Mouse (Mus musculus): ENCODE measurements around the gene Nr1d2.
"Not testable (repeated sequence)": the region's sequence is repeated elsewhere in the genome, so short reads cannot be mapped to it uniquely, and the experiment has no call there.

The Nr1d2 gene

GRCm38 (mm10) chr14:18231866-18232265, 7.1 kb downstream of the Nr1d2 start:
- DNase-seq, result not testable (repeated sequence)

GRCm38 (mm10) chr14:18229751-18230150, 9.2 kb downstream of the Nr1d2 start:
- not testable (repeated sequence) for DNase-seq

- not testable (repeated sequence) for DNase-seq
These were observed 12.7 kb downstream of the Nr1d2 start for GRCm38 (mm10) chr14:18226181-18226580.

DNA sequence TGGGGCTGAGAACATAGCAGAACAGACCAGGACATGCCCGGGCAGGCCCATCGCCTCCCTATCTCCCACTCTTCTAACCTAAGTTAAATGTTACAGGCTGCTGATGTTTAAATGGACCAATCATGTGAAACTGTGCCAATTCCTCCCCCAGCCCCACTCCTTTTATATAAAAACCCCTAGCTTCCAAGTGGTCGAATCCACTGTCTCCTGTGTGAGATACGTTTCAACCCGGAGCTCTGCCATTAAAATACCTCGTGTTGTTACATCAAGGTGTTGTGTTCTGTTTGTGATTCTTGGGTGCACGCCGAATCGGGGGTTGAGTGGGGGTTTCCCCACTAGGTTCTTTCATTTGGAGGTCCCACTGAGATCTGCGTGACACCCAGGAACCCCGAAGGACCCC, 13.5 kb downstream of the Nr1d2 start:
- not testable (repeated sequence) for DNase-seq

- DNase-seq, result no peak
These were observed 16.9 kb downstream of the Nr1d2 start for GRCm38 (mm10) chr14:18221977-18222376.

DNA sequence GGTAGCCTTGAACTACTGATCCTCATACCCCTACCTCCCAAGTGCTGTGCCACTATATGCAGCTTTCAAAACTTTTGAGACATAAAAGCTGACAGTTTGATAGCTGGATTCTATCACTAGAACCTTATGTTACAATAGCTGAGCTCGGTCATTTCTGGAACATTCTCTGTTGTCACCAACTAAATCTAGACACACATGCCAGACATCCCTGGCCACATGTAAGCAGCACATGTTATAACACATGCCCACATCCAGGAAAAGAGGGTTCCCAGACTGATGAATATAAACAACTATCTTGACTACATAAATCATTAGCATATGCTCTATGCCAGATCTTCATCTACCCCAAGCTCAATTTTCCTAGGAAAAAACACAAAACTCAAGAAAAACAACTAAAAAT, 21.8 kb downstream of the Nr1d2 start:
- no peak for DNase-seq

GRCm38 (mm10) chr14:18216428-18216827, 22.5 kb downstream of the Nr1d2 start:
- no peak for DNase-seq

DNA sequence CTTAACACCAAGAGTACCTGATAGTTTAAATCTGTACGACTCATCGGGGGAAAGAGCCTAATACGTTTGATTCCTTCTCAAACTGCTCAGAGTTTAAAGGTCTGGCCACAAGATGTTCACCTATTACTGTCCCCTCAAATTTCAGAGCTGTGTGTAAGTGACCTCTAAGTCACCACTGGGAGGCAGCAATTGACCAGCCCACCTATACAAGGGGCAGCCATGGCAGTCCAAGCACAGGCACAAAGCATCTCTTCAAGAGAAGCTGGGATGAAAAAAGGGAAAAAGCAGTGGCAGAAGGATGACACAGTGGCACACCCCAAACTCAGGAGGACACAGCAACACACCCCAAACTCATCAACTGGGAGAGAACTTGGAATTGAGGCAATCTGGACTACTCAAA, 28.1 kb downstream of the Nr1d2 start:
- DNase-seq, result peak; percentile 27 to 32

DNA sequence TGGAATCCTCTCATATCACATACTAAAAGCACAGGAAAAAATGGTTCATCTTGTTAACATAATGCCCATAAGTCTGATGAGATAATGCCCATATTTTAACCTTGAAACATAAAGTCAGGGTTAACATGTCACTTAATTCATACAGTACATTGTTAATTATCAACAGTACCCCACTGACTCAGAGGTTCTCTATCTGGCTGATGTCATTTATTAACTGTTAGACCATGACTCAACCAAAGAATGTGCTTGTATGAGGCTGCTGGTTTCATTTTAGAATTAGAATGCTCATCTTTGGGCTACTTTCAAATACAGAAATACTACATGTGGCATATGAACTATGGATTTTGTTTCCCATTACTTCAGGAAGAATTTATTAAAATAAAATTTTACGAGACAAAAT, 34.6 kb downstream of the Nr1d2 start:
- not testable (repeated sequence) for DNase-seq

DNA sequence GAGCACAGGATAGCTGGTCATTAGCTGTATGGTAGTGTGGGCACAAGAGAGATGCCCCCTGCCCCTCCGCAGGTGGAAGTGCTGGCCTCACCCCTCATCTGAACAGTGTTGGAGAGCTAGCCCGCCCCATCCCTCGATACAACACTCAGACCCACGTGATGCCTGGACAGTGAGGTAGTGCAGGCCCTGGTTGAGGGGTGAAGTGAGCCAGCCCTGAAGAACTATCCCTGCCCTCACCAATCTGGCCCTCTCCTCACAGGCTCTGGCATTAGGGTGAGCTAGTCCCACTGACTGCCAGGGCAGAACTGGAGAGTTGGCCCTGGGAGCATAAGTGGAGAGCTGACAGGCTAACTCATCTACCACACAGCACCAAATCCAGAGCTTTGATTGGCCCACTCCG, 37.5 kb downstream of the Nr1d2 start:
- DNase-seq, result no peak

- DNase-seq, result peak in 1 of 2 experiments; percentile 21
These were observed 52.0 kb downstream of the Nr1d2 start for GRCm38 (mm10) chr14:18186883-18187417.

GRCm38 (mm10) chr14:18177531-18177930, 61.4 kb downstream of the Nr1d2 start:
- DNase-seq, result not testable (repeated sequence)

- DNase-seq, result no peak
These were observed 71.3 kb downstream of the Nr1d2 start for GRCm38 (mm10) chr14:18167597-18167996.

- DNase-seq, result peak in 1 of 2 experiments; percentile 29
These were observed 71.9 kb downstream of the Nr1d2 start for GRCm38 (mm10) chr14:18167041-18167440.

Measured in lung, adult 18-20 months (tissue).